Mouse (Mus musculus): Measurements from ENCODE around the gene Chek2. TPM values are rescaled to one million over a fixed set of nuclear protein-coding genes. Genes with fewer than 3 reads are reported as not detected.

Chek2 gene
- total and polyA plus RNA-seq, 3 experiments: 2.6 to 3.4 (median 3.1) TPM

DNA sequence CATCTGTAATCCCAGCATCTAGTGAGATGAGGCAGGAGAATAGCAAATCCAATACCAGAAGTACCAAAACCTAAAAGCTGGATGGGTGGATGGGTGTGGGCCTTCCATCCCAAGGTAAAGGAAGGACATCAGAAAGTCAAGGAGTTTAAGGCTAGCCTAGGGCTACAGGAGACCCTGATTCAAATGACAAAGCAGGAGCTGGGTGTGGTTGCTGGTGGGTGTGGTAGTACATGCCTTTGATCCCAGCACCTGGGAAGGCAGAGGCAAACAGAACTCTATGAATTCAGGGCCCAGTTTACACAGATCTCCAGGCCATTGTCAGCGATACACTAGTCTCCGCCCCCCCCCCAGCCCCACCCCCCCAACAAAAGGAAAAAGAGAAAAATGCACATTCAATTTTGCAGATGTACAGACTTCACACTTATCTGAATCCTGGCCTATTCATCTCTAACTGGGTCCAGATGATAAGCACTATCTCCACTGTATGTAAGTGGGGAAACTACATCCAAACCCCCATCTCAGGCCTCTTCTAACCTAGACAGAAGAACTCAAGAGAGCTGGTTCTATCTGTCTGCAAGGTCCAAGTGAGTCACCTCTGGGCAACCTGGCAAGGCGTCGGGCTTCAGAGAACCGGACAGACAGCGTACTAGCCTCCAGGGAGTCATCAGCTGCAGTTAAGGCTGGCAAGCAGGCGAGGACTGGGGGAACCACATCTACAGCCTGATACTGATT, 35.6 kb upstream of the Chek2 start:
- peaks cover 27% of the 10 kb centered on the region for H3K4me1 ChIP-seq (ENCODE audit: control insufficient read depth, insufficient read depth, low read length)
- H3K27ac ChIP-seq: no peak overlapping the region
- H3K4me3 ChIP-seq: no peak overlapping the region
- 51% methylated on average over 7 of the region's 7 CpGs for WGBS
- peaks cover 8% of the 10 kb centered on the region for H3K79me2 ChIP-seq (replicated peaks; ENCODE audit: control insufficient read depth, insufficient read depth, low read length)
- H3K36me3 ChIP-seq (ENCODE audit: control insufficient read depth, insufficient read depth, low read length): peaks cover 5% of the 10 kb centered on the region
- intact Hi-C loops (cut with DNase I): no loop called here
- H3K9ac ChIP-seq (ENCODE audit: low read depth, low read length): no peak overlapping the region
- H3K27me3 ChIP-seq (ENCODE audit: control insufficient read depth, insufficient read depth, low read length): no peaks in the 10 kb centered on the region
- no peak for DNase-seq
- TF ChIP-seq EP300 (IDR thresholded peaks at IDR 0.05; ENCODE audit: insufficient read depth, low read depth, low read length) (no peak), POLR2A (IDR thresholded peaks at IDR 0.05; ENCODE audit: insufficient read depth, low read depth, low read length) (no peak), CTCF (IDR thresholded peaks at IDR 0.05) (no peak)

DNA sequence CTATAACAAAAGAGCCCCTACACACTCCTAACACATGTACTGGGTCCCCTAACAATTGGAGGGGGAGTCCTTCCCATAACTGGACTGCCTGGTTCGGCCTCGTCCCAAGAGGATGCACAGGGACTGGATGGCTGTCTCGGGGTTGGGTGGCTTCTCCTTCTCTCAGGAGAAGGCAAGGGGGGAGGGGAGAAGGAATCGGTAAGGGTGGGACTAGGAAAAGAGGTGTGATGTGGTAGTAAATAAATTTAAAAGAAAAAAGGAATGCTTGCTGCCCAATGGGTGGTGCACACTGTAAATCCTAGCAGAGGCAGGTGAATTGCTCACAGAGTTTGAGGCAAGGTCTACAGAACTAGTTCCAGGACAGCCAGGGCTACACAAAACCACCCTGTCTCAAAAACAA, 33.6 kb upstream of the Chek2 start:
- intact Hi-C loops (cut with DNase I): no loop called here
- no peak overlapping the region for H3K4me3 ChIP-seq

DNA sequence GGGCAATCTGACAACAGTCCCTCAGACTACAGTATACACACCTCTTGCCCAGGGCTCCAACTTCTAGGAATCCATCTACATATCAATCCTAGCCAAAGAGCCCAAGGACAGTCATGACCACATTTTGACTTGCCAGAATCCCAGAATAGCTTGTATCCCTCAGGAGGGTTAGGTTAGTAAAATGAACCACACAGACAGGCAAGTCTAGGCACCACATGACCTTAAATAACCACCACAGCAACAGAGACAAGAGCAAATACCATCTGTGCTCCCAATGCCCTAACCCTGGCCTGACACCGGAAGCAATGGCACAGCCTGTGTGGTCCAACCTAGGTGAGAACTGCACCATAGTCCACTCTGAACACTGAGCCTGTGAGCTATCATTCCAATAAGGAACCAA, 33.1 kb upstream of the Chek2 start:
- no peak overlapping the region for H3K4me3 ChIP-seq
- peaks cover 8% of the 10 kb centered on the region for H3K79me2 ChIP-seq (replicated peaks; ENCODE audit: control insufficient read depth, insufficient read depth, low read length)
- peak overlapping the region; percentile 83 for H3K27ac ChIP-seq
- peaks cover 21% of the 10 kb centered on the region for H3K4me1 ChIP-seq (ENCODE audit: control insufficient read depth, insufficient read depth, low read length)
- no peaks in the 10 kb centered on the region for H3K27me3 ChIP-seq (ENCODE audit: control insufficient read depth, insufficient read depth, low read length)
- TF ChIP-seq CTCF (IDR thresholded peaks at IDR 0.05): no peak
- no peak for TF ChIP-seq POLR2A (IDR thresholded peaks at IDR 0.05; ENCODE audit: insufficient read depth, low read depth, low read length)
- TF ChIP-seq EP300 (IDR thresholded peaks at IDR 0.05; ENCODE audit: insufficient read depth, low read depth, low read length): no peak
- H3K36me3 ChIP-seq (ENCODE audit: control insufficient read depth, insufficient read depth, low read length): peaks cover 5% of the 10 kb centered on the region
- peak overlapping the region; percentile 33; the same call in 1 of the 2 replicates for H3K9ac ChIP-seq (ENCODE audit: low read depth, low read length)
- 54% methylated on average over 1 of the region's 1 CpGs for WGBS
- intact Hi-C loops (cut with DNase I): no loop called here
- DNase-seq: no peak

More for the DNA sequence above, 33.6 kb upstream of the Chek2 start:
- TF ChIP-seq POLR2A (IDR thresholded peaks at IDR 0.05; ENCODE audit: insufficient read depth, low read depth, low read length) (no peak), EP300 (IDR thresholded peaks at IDR 0.05; ENCODE audit: insufficient read depth, low read depth, low read length) (no peak), CTCF (IDR thresholded peaks at IDR 0.05) (no peak)
- H3K27me3 ChIP-seq (ENCODE audit: control insufficient read depth, insufficient read depth, low read length): no peaks in the 10 kb centered on the region
- peak overlapping the region; percentile 15 for H3K27ac ChIP-seq
- H3K9ac ChIP-seq (ENCODE audit: low read depth, low read length): no peak overlapping the region
- peaks cover 23% of the 10 kb centered on the region for H3K4me1 ChIP-seq (ENCODE audit: control insufficient read depth, insufficient read depth, low read length)
- DNase-seq: no peak
- H3K79me2 ChIP-seq (replicated peaks; ENCODE audit: control insufficient read depth, insufficient read depth, low read length): peaks cover 8% of the 10 kb centered on the region
- H3K36me3 ChIP-seq (ENCODE audit: control insufficient read depth, insufficient read depth, low read length): peaks cover 5% of the 10 kb centered on the region
- 65% methylated on average over 4 of the region's 4 CpGs for WGBS

DNA sequence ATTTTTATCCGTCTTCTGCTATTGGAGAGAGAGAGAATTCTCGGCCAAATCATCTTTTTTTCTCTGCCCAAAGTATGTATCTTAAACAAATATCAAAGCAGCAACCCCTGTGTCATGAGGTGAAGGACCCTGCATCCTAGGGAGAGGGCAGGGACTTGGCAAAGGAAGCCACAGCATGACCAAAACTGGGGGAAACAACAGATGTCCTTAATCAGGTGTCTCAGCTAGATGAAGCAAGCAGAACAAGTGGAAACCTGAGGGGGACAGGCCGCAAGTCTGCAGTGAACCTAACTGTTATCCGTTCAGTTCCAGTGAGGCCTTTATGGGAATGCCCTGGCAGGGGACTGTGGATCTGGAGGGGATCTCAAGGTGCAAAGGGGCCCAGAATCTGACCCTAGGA, 32.3 kb upstream of the Chek2 start:
- Histone ChIP-seq H3K27ac (peak overlapping the region; percentile 83), H3K79me2 (replicated peaks; ENCODE audit: control insufficient read depth, insufficient read depth, low read length) (peaks cover 5% of the 10 kb centered on the region), H3K4me1 (ENCODE audit: control insufficient read depth, insufficient read depth, low read length) (peaks cover 15% of the 10 kb centered on the region), H3K27me3 (ENCODE audit: control insufficient read depth, insufficient read depth, low read length) (no peaks in the 10 kb centered on the region), H3K4me3 (peak overlapping the region; percentile 91; the same call in 1 of the 2 replicates), H3K36me3 (ENCODE audit: control insufficient read depth, insufficient read depth, low read length) (peaks cover 5% of the 10 kb centered on the region), H3K9ac (ENCODE audit: low read depth, low read length) (peak overlapping the region; percentile 99; the same call in 1 of the 2 replicates)
- WGBS: 79% methylated on average over 4 of the region's 4 CpGs
- no peak for TF ChIP-seq POLR2A (IDR thresholded peaks at IDR 0.05; ENCODE audit: insufficient read depth, low read depth, low read length)
- no peak for TF ChIP-seq EP300 (IDR thresholded peaks at IDR 0.05; ENCODE audit: insufficient read depth, low read depth, low read length)
- TF ChIP-seq CTCF (IDR thresholded peaks at IDR 0.05): no peak
- no peak for DNase-seq
- intact Hi-C loops (cut with DNase I): no loop called here

DNA sequence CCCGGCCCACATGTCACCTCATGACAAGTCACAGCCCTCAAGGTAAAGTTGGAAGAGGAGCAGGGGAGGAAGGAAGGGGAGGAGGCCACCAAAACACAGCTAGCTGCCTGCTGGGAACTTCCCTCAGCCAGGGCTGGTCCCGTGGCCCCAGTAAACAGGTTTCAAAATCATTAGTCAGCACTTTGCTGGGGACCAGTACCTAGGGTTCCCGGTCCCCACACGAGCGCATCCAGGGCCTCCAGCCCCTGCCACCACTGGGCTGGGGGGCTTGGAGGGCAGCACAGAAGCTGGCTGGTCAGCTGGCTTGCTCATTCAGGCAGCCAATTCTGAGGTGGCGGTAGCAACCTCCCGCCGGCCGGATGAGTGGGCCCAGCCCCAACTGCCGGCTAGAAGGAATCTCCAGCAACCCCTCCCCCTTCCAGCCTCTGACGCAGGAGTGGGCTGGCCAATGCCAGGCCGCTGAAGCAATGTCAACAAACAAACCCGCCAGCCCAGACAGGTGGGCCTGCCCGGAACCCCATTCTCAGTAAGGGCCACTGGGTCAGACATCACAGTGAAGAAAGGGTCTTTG, 31.6 kb upstream of the Chek2 start:
- peak; percentile 92 to 93 for DNase-seq
- peak; percentile 58 for TF ChIP-seq POLR2A (IDR thresholded peaks at IDR 0.05; ENCODE audit: insufficient read depth, low read depth, low read length)
- TF ChIP-seq CTCF (IDR thresholded peaks at IDR 0.05): no peak
- TF ChIP-seq EP300 (IDR thresholded peaks at IDR 0.05; ENCODE audit: insufficient read depth, low read depth, low read length): 0 out of 2 replicates have a peak, but pooled peaks have one; percentile 45
- under 1% methylated on average over 14 of the region's 14 CpGs for WGBS
- H3K27me3 ChIP-seq (ENCODE audit: control insufficient read depth, insufficient read depth, low read length): no peaks in the 10 kb centered on the region
- H3K4me3 ChIP-seq: peak overlapping the region; percentile 91
- H3K9ac ChIP-seq (ENCODE audit: low read depth, low read length): peak overlapping the region; percentile 99
- H3K4me1 ChIP-seq (ENCODE audit: control insufficient read depth, insufficient read depth, low read length): peaks cover 13% of the 10 kb centered on the region
- peaks cover 5% of the 10 kb centered on the region for H3K36me3 ChIP-seq (ENCODE audit: control insufficient read depth, insufficient read depth, low read length)
- H3K79me2 ChIP-seq (replicated peaks; ENCODE audit: control insufficient read depth, insufficient read depth, low read length): peaks cover 3% of the 10 kb centered on the region
- intact Hi-C loops (cut with DNase I): loop anchor here (2.0 kb wide), 1 partner anchor 37 kb away; the partner anchor contains the start of gene Ep400
- peak overlapping the region; percentile 83 for H3K27ac ChIP-seq
